Mouse (Mus musculus) lung, postnatal 4 days (tissue): ENCODE results near the gene Dnaja3.
"Not testable (repeated sequence)": the region's sequence is repeated elsewhere in the genome, so short reads cannot be mapped to it uniquely, and the experiment has no call there.

Experiments
- DNase-seq, 2 experiments: peaks; one replicate each; pipeline ENCODE4 v3.0.0; 2021

Gene Dnaja3

DNA sequence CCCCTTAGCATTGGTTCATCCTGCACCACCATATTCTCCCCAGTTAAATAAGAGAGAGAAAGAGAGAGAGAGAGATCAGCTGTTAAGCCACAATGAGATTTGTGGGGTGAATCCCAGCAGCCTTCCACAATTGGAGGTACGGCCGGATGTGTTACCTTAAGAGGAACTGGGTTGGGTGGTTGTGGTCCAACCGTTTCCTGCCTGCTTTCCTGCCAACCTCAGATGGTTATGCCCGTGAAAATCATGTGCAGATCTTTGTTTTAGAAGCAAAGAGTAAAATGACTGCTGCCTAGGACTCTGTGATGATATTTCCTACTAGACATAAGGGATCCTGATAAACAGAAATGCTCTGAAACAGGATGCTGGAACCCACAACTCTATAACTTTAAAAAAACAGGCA, 34.3 kb downstream of the Dnaja3 start:
- DNase-seq = no peak

DNA sequence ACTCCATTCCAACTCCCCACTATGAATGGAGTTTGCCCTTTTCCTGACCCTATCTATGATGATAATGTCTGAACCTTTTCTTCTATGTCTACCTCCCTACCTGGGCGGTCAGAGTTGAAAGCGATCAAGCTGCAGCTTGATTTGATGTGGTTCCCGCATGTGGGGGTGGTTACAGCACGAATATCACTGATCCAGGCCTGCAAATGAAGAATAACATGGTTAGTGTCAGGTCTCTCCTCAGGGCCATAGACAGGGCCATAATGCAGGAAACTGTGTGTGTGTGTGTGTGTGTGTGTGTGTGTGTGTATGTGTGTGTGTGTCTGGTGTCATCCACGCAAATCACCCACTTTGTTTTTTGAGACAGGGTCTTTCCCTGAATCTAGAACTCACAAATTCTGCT, 37.0 kb downstream of the Dnaja3 start:
- no peak for DNase-seq

- no peak for DNase-seq
Measured at GRCm38 (mm10) chr16:4678080-4678479, 38.3 kb downstream of the Dnaja3 start.

- DNase-seq = peak; percentile 93 to 95
Measured at GRCm38 (mm10) chr16:4679121-4680018, 39.6 kb downstream of the Dnaja3 start, which contains the start of gene Coro7. Gene Coro7 (minus strand): TSS chr16:4679777.

- DNase-seq = not testable (repeated sequence)
Measured at GRCm38 (mm10) chr16:4680922-4681455, 41.2 kb downstream of the Dnaja3 start.

DNA sequence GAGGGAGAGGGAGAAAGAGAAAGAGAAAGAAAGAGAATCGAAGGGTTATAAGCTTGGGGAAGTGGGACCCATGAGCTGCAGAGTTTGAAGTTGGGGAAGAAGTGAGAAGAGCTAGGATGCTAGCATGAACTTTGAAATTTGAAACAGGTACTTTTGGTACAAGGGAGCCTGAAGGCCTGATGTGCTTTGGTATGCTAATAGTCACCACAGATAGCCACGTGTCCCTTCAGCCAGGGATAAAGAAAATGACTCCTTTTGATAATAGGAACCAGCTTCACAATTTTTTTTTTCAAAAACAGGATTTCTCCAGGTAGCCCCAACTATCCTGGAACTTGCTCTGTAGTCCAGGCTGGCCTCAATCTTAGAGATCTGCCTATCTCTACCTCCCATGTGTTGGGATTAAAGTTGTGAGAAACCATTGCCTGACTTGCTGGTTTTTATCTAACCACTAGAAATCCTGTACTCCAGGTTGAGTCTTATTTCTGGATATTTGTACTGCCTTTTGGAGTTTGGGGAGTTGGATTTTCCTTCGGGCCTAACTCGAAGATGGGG, 42.9 kb downstream of the Dnaja3 start:
- no peak for DNase-seq

- no peak for DNase-seq
Measured at GRCm38 (mm10) chr16:4683193-4683580, 43.4 kb downstream of the Dnaja3 start.

GRCm38 (mm10) chr16:4683581-4684456, 44.0 kb downstream of the Dnaja3 start:
- DNase-seq = peak; percentile 95 to 97

DNA sequence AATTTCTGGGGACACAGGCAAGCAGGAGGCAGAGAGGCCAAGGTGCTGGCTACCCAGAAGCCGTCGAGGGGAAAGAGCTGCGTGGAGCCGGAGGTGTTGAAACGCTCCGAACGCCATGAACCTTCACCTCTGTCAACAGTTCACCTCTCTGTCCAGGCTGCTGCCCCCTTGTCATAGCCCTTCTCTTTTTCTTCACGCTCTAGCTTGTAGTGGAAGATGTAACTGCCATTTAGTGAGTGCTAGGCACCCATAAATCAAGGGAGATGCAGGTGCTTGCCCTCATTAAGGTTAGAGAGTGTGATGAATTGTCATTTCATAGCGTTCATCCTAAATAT, 44.6 kb downstream of the Dnaja3 start:
- DNase-seq = no peak

DNA sequence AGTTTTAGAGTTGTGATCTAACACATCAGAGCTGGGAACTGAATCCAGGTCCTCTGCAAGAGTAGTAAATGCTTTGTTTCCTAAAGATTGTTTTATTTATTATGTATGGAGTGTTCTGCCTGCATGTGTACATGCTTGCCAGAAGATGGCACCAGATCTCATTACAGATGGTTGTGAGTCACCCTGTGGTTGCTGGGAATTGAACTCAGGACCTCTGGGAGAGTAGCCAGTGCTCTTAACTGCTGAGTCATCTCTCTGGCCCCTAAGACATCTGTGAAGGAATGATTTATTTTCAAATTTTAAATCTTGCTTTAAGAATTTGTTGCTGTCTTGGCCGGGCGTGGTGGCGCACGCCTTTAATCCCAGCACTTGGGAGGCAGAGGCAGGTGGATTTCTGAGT, 49.6 kb downstream of the Dnaja3 start:
- DNase-seq = not testable (repeated sequence)

DNA sequence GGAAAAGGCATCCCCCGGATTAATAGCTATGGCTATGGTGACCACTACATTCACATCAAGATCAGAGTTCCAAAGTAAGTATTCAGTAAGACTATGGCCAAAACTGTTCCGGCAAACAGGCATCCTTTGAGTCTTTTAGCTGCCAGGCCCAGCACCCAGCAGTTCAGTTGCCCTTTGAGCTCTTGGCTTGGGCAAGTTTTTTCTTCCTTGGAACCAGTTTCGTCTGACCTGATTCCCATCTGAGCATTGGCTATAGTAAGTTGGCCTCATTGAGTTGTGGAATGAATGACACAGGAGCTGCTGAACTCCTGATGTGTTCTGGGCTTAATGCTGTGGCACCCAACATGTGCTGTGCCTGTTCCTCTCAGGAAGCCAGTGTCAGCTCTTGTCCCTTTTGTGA, 61.4 kb downstream of the Dnaja3 start:
- DNase-seq = no peak

- no peak for DNase-seq
Measured at GRCm38 (mm10) chr16:4702646-4703045, 62.9 kb downstream of the Dnaja3 start.

DNA sequence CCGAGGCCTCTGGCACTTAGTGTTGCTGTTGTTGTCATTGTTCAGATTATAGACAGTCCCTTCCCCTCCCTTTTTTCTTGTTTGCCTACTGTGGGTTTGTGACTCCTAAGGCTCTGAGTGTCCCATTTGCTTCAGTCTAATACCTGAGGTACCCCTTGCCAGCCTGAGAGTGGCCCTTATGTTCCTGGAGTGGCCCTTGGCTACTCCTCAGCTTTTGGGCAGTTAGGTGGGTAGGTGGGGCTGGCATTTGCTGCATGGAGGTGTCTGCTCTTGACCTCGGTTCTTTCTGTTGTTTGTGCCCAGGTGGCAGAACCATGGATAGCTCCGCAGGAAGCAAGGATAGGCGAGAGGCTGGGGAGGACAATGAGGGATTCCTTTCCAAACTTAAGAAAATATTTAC, 65.8 kb downstream of the Dnaja3 start:
- DNase-seq = peak; percentile 43 to 75

DNA sequence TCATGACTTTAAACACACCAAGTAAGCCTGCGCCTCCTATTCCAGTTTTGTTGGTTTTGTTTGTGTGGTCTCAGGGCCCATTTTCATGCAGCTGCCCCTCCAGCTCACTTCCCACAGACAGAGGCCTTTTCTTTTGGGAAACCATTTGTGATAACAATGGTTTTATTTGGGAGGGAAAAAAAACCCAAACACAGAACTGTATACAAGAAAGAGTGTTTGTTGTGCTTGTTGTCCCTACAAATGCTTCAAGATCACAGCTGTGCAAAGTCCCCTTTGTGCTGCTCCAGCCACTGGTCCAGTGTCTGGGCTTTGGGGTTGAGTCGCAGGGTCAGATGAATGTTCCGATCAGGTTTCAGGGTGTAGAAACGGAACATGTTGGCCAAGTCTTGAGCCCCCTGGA, 71.4 kb downstream of the Dnaja3 start:
- no peak for DNase-seq

GRCm38 (mm10) chr16:4713861-4714710, 74.3 kb downstream of the Dnaja3 start:
- no peak for DNase-seq

- DNase-seq = no peak
Measured at GRCm38 (mm10) chr16:4717866-4718265, 78.1 kb downstream of the Dnaja3 start.

DNA sequence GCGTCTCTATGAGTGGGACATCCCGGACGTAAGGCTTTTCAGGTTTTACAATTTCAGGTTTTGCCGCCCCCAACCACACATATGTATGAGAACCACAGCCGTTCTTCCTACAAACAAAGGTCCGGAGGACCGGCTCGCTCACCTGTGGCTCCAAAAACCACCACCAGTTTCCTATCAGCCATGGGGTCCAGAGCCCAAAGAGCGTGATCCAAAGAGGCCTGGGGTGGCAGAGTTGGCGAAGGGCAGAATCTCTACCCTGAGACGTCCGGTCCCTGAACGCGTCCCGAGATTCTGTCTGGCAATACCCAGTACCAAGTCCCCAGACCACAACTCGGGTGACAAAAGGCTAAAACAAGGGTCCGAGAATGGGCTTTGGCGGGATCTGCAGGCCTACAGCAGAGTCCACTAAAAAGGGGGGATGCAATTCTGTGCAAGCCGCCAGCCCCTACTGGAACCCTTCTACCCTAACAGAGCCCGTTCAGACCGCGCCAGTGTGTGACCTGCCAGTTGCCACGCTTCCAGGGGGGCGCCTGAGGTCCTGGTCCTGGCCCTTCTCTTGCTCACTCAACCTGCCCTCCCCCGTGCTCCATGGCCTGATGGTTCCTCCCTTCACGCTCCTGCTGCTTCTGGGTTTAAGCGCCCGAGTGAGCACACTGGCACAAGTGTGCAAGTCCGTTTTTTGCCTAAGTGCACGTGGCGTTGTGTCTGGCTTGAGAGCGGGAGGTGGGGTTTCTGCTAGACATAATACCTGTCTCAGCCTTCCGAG, 79.1 kb downstream of the Dnaja3 start, which contains the start of gene Nmral1:
Gene Nmral1 (minus strand): TSS at position 604 of the 766 bp plus-strand sequence.
- DNase-seq = peak; percentile 71

- DNase-seq = peak; percentile 38
Measured at GRCm38 (mm10) chr16:4722128-4722914, 82.5 kb downstream of the Dnaja3 start.

- DNase-seq = no peak
Measured at GRCm38 (mm10) chr16:4722915-4723209, 83.1 kb downstream of the Dnaja3 start.

DNA sequence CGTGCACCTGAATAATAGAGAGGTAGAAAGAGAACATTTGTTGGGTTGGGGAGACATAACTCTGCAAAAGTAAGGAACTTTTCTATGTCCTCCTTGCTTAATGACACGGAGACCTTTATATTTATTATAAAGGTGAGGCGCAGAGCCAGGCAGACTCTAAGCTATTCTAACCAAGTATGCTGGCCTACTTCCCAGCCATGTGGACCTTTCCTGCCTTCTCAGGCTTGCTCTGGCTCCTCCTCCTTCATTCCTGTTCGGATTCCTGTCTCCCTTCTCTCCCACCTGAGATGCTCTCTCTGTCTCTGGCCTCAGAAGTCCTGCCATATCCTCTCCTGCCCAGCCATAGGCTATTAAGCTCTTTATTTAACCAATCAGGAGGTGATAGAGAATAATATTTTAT, 85.5 kb downstream of the Dnaja3 start:
- DNase-seq = no peak
